ENCODE assay signal across 7 mouse cellular contexts in the genomic region with DNA sequence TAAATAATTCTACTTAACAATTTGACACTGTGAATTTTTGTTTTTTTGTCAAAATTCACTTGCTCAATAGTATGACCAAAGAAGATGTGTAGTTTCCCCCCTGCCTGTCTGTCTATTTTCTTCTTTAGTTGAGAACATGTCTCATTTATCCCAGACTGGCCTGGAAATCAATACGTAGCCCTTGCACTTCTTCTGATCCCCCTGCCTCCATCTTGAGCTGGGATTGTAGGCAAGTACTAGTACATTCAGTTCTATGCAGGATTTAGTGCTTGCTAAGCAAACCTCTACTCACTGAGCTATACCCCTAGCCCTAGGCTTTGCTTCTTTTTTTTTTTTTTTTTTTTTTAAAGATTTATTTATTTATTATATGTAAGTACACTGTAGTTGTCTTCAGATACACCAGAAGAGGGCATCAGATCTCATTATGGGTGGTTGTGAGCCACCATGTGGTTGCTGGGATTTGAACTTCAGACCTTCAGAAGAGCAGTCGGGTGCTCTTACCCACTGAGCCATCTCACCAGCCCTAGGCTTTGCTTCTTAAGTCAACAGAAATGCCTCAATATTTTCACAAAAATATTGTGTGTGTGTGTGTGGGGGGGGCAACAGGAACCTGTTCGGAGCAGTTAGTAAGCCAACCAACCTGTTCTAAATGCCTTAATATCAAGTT. TPM values are rescaled to one million over a fixed set of nuclear protein-coding genes. Genes with fewer than 3 reads are reported as not detected.
DNase-seq lines count a peak whose midpoint lies in the region; ATAC-seq and TF ChIP-seq lines count a peak whose summit lies in the region.
"Not testable (repeated sequence)": the region's sequence is repeated elsewhere in the genome, so short reads cannot be mapped to it uniquely, and the experiment has no call there.

No protein-coding gene starts in this region.

- H3K9me3 ChIP-seq in forebrain, embryonic 12.5 days; heart, embryonic 13.5 days; hindbrain, postnatal 0 days (ENCODE audit: low read length); limb, embryonic 11.5 days (ENCODE audit: control insufficient read depth, low read length); lung, embryonic 15.5 days; neural tube, embryonic 12.5 days: not testable (repeated sequence)

- not testable (repeated sequence) for H3K36me3 ChIP-seq in forebrain, embryonic 12.5 days (replicated peaks); heart, embryonic 13.5 days; hindbrain, postnatal 0 days (ENCODE audit: insufficient read depth, low read length); limb, embryonic 11.5 days (ENCODE audit: control insufficient read depth, insufficient read depth, low read length); lung, embryonic 15.5 days; neural tube, embryonic 12.5 days

- H3K4me3 ChIP-seq in cerebellum, adult 2 months (replicated peaks; ENCODE audit: insufficient read depth, low read depth, low read length), result peak overlapping the region; percentile 40
- peak overlapping the region; percentile 81; the same call in 1 of the 2 replicates for H3K4me3 ChIP-seq in forebrain, embryonic 12.5 days (replicated peaks)
- H3K4me3 ChIP-seq in heart, embryonic 13.5 days, result peak overlapping the region; percentile 90
- H3K4me3 ChIP-seq in hindbrain, postnatal 0 days (ENCODE audit: low read length), result peak overlapping the region; percentile 82
- H3K4me3 ChIP-seq in limb, embryonic 11.5 days (ENCODE audit: low read depth, low read length), result peak overlapping the region; percentile 67
- H3K4me3 ChIP-seq in lung, embryonic 15.5 days, result peak overlapping the region; percentile 78; the same call in 1 of the 2 replicates
- H3K4me3 ChIP-seq in neural tube, embryonic 12.5 days, result peak overlapping the region; percentile 73; the same call in 1 of the 2 replicates

- not testable (repeated sequence) for H3K4me1 ChIP-seq in cerebellum, adult 2 months (ENCODE audit: control insufficient read depth, insufficient read depth, low read length); limb, embryonic 11.5 days (ENCODE audit: control insufficient read depth, insufficient read depth, low read length); neural tube, embryonic 12.5 days
- H3K4me1 ChIP-seq in forebrain, embryonic 12.5 days, result peaks cover 22% of the 10 kb centered on the region
- peaks cover 28% of the 10 kb centered on the region for H3K4me1 ChIP-seq in heart, embryonic 13.5 days
- H3K4me1 ChIP-seq in hindbrain, postnatal 0 days (ENCODE audit: insufficient read depth, low read length), result peaks cover 15% of the 10 kb centered on the region
- H3K4me1 ChIP-seq in lung, embryonic 15.5 days, result peaks cover 38% of the 10 kb centered on the region

- not testable (repeated sequence) for H3K27ac ChIP-seq in cerebellum, adult 2 months (ENCODE audit: insufficient read depth, low read length); forebrain, embryonic 12.5 days; limb, embryonic 11.5 days (replicated peaks; ENCODE audit: low read depth, low read length); lung, embryonic 15.5 days; neural tube, embryonic 12.5 days
- H3K27ac ChIP-seq in heart, embryonic 13.5 days (replicated peaks), result peak overlapping the region; percentile 85; the same call in 1 of the 2 replicates
- H3K27ac ChIP-seq in hindbrain, postnatal 0 days, result peak overlapping the region; percentile 85; the same call in 1 of the 2 replicates

- not testable (repeated sequence) for TF ChIP-seq POLR2A in cerebellum, adult 2 months (IDR thresholded peaks at IDR 0.05; ENCODE audit: borderline replicate concordance, insufficient read depth, low read length)

- H3K4me2 ChIP-seq in forebrain, embryonic 12.5 days, result peak overlapping the region; percentile 67
- H3K4me2 ChIP-seq in heart, embryonic 13.5 days, result peak overlapping the region; percentile 93
- H3K4me2 ChIP-seq in hindbrain, postnatal 0 days (ENCODE audit: low read depth, low read length), result peak overlapping the region; percentile 58
- peak overlapping the region; percentile 52; the same call in 1 of the 2 replicates for H3K4me2 ChIP-seq in limb, embryonic 11.5 days (ENCODE audit: low read depth, severe bottlenecking)
- peak overlapping the region; percentile 85 for H3K4me2 ChIP-seq in lung, embryonic 15.5 days
- H3K4me2 ChIP-seq in neural tube, embryonic 12.5 days (replicated peaks), result peak overlapping the region; percentile 76

- H3K9ac ChIP-seq in forebrain, embryonic 12.5 days; heart, embryonic 13.5 days; hindbrain, postnatal 0 days (replicated peaks; ENCODE audit: low read length); limb, embryonic 11.5 days (ENCODE audit: low read length); lung, embryonic 15.5 days; neural tube, embryonic 12.5 days: not testable (repeated sequence)

- not testable (repeated sequence) for ATAC-seq in forebrain, embryonic 12.5 days (ENCODE audit: low FRiP score); heart, embryonic 13.5 days (ENCODE audit: extremely low read depth, insufficient number of reproducible peaks, low FRiP score, low TSS enrichment); hindbrain, postnatal 0 days; limb, embryonic 11.5 days (ENCODE audit: insufficient number of reproducible peaks, low FRiP score, low TSS enrichment, low read depth); lung, embryonic 15.5 days (ENCODE audit: borderline replicate concordance, extremely low read depth, low FRiP score, low TSS enrichment); neural tube, embryonic 12.5 days (ENCODE audit: low FRiP score, low read depth)

- not testable (repeated sequence) for H3K27me3 ChIP-seq in cerebellum, adult 2 months (ENCODE audit: control insufficient read depth, insufficient read depth, low read length); forebrain, embryonic 12.5 days; heart, embryonic 13.5 days (replicated peaks); hindbrain, postnatal 0 days (ENCODE audit: insufficient read depth, low read length); limb, embryonic 11.5 days (ENCODE audit: control insufficient read depth, insufficient read depth, low read length); lung, embryonic 15.5 days; neural tube, embryonic 12.5 days (replicated peaks)

- not testable (repeated sequence) for DNase-seq in cerebellum, adult 2 months; hindbrain, postnatal 0 days (ENCODE audit: low spot score); limb, embryonic 11.5 days (ENCODE audit: low spot score)

- TF ChIP-seq CTCF in cerebellum, adult 2 months (IDR thresholded peaks at IDR 0.05; ENCODE audit: borderline replicate concordance, insufficient read depth, low read depth, low read length); hindbrain, postnatal 0 days (IDR thresholded peaks at IDR 0.05; ENCODE audit: low read depth): not testable (repeated sequence)

- WGBS in cerebellum, adult 2 months, result 52% methylated on average over 3 of the region's 3 CpGs
- WGBS in forebrain, embryonic 12.5 days, result 82% methylated on average over 3 of the region's 3 CpGs
- WGBS in heart, embryonic 13.5 days, result 83% methylated on average over 3 of the region's 3 CpGs
- WGBS in hindbrain, postnatal 0 days, result 73% methylated on average over 3 of the region's 3 CpGs
- 85% methylated on average over 3 of the region's 3 CpGs for WGBS in limb, embryonic 11.5 days
- 50% methylated on average over 3 of the region's 3 CpGs for WGBS in lung, embryonic 15.5 days
- WGBS in neural tube, embryonic 12.5 days, result 81% methylated on average over 3 of the region's 3 CpGs

RNA-seq across cellular contexts. Expression of a gene that starts 1.7 kb away (rescaled TPM):
- polyA plus RNA-seq in cerebellum, adult 2 months (2012; rRNA removed), result 205 and 227 TPM in 2 replicates
- polyA plus RNA-seq in forebrain, embryonic 12.5 days (2016; fragmentation: Nextera tagmentation; extraction: Ambion mirVana), result 216 and 224 TPM in 2 replicates
- polyA plus RNA-seq in heart, embryonic 13.5 days (2015; fragmentation: Nextera tagmentation; extraction: Ambion mirVana), result 82.1 and 97.1 TPM in 2 replicates
- total RNA-seq in hindbrain, postnatal 0 days (2014; rRNA removed), result 66.2 and 71.1 TPM in 2 replicates
- polyA plus RNA-seq in hindbrain, postnatal 0 days (2015; fragmentation: Nextera tagmentation; extraction: Ambion mirVana), result 220 and 224 TPM in 2 replicates
- polyA plus RNA-seq in limb, embryonic 11.5 days (2014; fragmentation: Nextera tagmentation; extraction: Ambion mirVana), result 128 and 133 TPM in 2 replicates
- polyA plus RNA-seq in lung, embryonic 15.5 days (2015; fragmentation: Nextera tagmentation; extraction: Ambion mirVana), result 115 and 119 TPM in 2 replicates
- 190 and 194 TPM in 2 replicates for polyA plus RNA-seq in neural tube, embryonic 12.5 days (2016; fragmentation: Nextera tagmentation; extraction: Ambion mirVana)

RNA-seq across cellular contexts. Expression of a gene that starts 1.8 kb away (rescaled TPM):
- polyA plus RNA-seq in cerebellum, adult 2 months (2012; rRNA removed), result 7.0 and 7.7 TPM in 2 replicates
- 12.2 and 14.6 TPM in 2 replicates for polyA plus RNA-seq in forebrain, embryonic 12.5 days (2016; fragmentation: Nextera tagmentation; extraction: Ambion mirVana)
- polyA plus RNA-seq in heart, embryonic 13.5 days (2015; fragmentation: Nextera tagmentation; extraction: Ambion mirVana), result 8.1 and 9.1 TPM in 2 replicates
- total RNA-seq in hindbrain, postnatal 0 days (2014; rRNA removed), result 8.1 and 10.2 TPM in 2 replicates
- polyA plus RNA-seq in hindbrain, postnatal 0 days (2015; fragmentation: Nextera tagmentation; extraction: Ambion mirVana), result 12.0 and 13.0 TPM in 2 replicates
- 15.2 and 15.6 TPM in 2 replicates for polyA plus RNA-seq in limb, embryonic 11.5 days (2014; fragmentation: Nextera tagmentation; extraction: Ambion mirVana)
- 27.9 and 28.3 TPM in 2 replicates for polyA plus RNA-seq in lung, embryonic 15.5 days (2015; fragmentation: Nextera tagmentation; extraction: Ambion mirVana)
- polyA plus RNA-seq in neural tube, embryonic 12.5 days (2016; fragmentation: Nextera tagmentation; extraction: Ambion mirVana), result 11.4 and 12.2 TPM in 2 replicates

RNA-seq across cellular contexts. Expression of a gene that starts 27.5 kb away (rescaled TPM):
- 24.9 and 28.3 TPM in 2 replicates for polyA plus RNA-seq in cerebellum, adult 2 months (2012; rRNA removed)
- 43.2 and 44.5 TPM in 2 replicates for polyA plus RNA-seq in forebrain, embryonic 12.5 days (2016; fragmentation: Nextera tagmentation; extraction: Ambion mirVana)
- polyA plus RNA-seq in heart, embryonic 13.5 days (2015; fragmentation: Nextera tagmentation; extraction: Ambion mirVana), result 41.6 and 42.0 TPM in 2 replicates
- 52.3 and 56.9 TPM in 2 replicates for total RNA-seq in hindbrain, postnatal 0 days (2014; rRNA removed)
- 30.3 and 31.6 TPM in 2 replicates for polyA plus RNA-seq in hindbrain, postnatal 0 days (2015; fragmentation: Nextera tagmentation; extraction: Ambion mirVana)
- polyA plus RNA-seq in limb, embryonic 11.5 days (2014; fragmentation: Nextera tagmentation; extraction: Ambion mirVana), result 40.4 and 40.8 TPM in 2 replicates
- polyA plus RNA-seq in lung, embryonic 15.5 days (2015; fragmentation: Nextera tagmentation; extraction: Ambion mirVana), result 44.0 and 48.0 TPM in 2 replicates
- polyA plus RNA-seq in neural tube, embryonic 12.5 days (2016; fragmentation: Nextera tagmentation; extraction: Ambion mirVana), result 53.4 and 54.8 TPM in 2 replicates

Comparison
In these comparisons a context has a peak if more than half of its experiments do, and no peak if none do; other contexts are left out.
1. H3K4me3 ChIP-seq: peak in every context shown above with its lines; median percentile 90 in heart, embryonic 13.5 days; 82 in hindbrain, postnatal 0 days; 81 in forebrain, embryonic 12.5 days; 78 in lung, embryonic 15.5 days; 73 in neural tube, embryonic 12.5 days; 67 in limb, embryonic 11.5 days; 40 in cerebellum, adult 2 months.